Mouse (Mus musculus): ENCODE measurements around the gene Vps13a. TPM values are rescaled to one million over a fixed set of nuclear protein-coding genes. Genes with fewer than 3 reads are reported as not detected.
A peak's percentile ranks its signal among the peaks of the same experiment; 100 is the strongest.
"Not testable (repeated sequence)": the region's sequence is repeated elsewhere in the genome, so short reads cannot be mapped to it uniquely, and the experiment has no call there.

The Vps13a gene
- polyA plus RNA-seq, 1 experiment: 6.1 TPM

- 91% methylated on average over 3 of the region's 3 CpGs for WGBS
- no peak overlapping the region for H3K4me3 ChIP-seq (ENCODE audit: control insufficient read depth, insufficient read depth, low read length)
- H3K27me3 ChIP-seq (ENCODE audit: control insufficient read depth, insufficient read depth, low read length): no peaks in the 10 kb centered on the region
- no peak for DNase-seq
- H3K27ac ChIP-seq (ENCODE audit: control insufficient read depth, insufficient read depth, low read length): no peak overlapping the region
- H3K36me3 ChIP-seq (ENCODE audit: control insufficient read depth, insufficient read depth, low read length): no peaks in the 10 kb centered on the region
- H3K4me1 ChIP-seq (replicated peaks; ENCODE audit: control insufficient read depth, insufficient read depth, low read length): peaks cover 14% of the 10 kb centered on the region
- no peak for TF ChIP-seq CTCF (IDR thresholded peaks at IDR 0.05; ENCODE audit: borderline replicate concordance, control insufficient read depth, extremely low read depth, insufficient read depth, low read length, poor library complexity)
- TF ChIP-seq POLR2A (IDR thresholded peaks at IDR 0.05; ENCODE audit: control insufficient read depth, extremely low read depth, insufficient read depth, low read length, poor library complexity): no peak
Observed at GRCm38 (mm10) chr19:16777901-16778300, 2.8 kb downstream of the Vps13a start.

- H3K4me3 ChIP-seq (ENCODE audit: control insufficient read depth, insufficient read depth, low read length); H3K27me3 ChIP-seq (ENCODE audit: control insufficient read depth, insufficient read depth, low read length): not testable (repeated sequence)
Observed at GRCm38 (mm10) chr19:16777391-16777790, 3.3 kb downstream of the Vps13a start.

GRCm38 (mm10) chr19:16773237-16774016 is 7.3 kb downstream of the Vps13a start:
- Histone ChIP-seq H3K4me1 (replicated peaks; ENCODE audit: control insufficient read depth, insufficient read depth, low read length) (peaks cover 5% of the 10 kb centered on the region), H3K4me3 (ENCODE audit: control insufficient read depth, insufficient read depth, low read length) (peak overlapping the region; percentile 28; the same call in 1 of the 2 replicates), H3K27ac (ENCODE audit: control insufficient read depth, insufficient read depth, low read length) (peak overlapping the region; percentile 70), H3K27me3 (ENCODE audit: control insufficient read depth, insufficient read depth, low read length) (no peaks in the 10 kb centered on the region), H3K36me3 (ENCODE audit: control insufficient read depth, insufficient read depth, low read length) (no peaks in the 10 kb centered on the region)
- DNase-seq: peak; percentile 28
- TF ChIP-seq CTCF (IDR thresholded peaks at IDR 0.05; ENCODE audit: borderline replicate concordance, control insufficient read depth, extremely low read depth, insufficient read depth, low read length, poor library complexity) (no peak), POLR2A (IDR thresholded peaks at IDR 0.05; ENCODE audit: control insufficient read depth, extremely low read depth, insufficient read depth, low read length, poor library complexity) (no peak)
- 23% methylated on average over 11 of the region's 11 CpGs for WGBS

More at GRCm38 (mm10) chr19:16777391-16777790, 3.3 kb downstream of the Vps13a start:
- DNase-seq; H3K36me3 ChIP-seq (ENCODE audit: control insufficient read depth, insufficient read depth, low read length); H3K27ac ChIP-seq (ENCODE audit: control insufficient read depth, insufficient read depth, low read length): not testable (repeated sequence)
- H3K4me1 ChIP-seq (replicated peaks; ENCODE audit: control insufficient read depth, insufficient read depth, low read length): peaks cover 14% of the 10 kb centered on the region

DNA sequence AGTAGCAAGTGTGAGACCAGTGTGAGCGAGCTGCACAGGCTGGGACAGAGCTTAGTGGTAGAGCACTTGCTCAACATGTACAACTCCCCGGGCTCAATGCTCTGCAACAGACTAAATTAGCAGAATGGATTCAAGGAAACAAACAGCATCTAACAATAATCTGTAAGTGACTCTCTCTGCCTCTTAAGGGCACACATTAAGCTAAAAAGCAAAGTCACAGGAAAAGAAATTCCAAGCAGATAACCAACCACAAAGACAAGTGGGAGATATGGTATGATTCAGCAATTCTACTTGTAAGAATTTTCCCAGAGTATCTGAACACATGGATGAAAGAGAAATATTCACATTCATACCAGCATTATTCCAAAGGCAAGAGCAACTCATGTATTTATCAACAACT is 13.3 kb downstream of the Vps13a start:
- Histone ChIP-seq H3K36me3 (ENCODE audit: control insufficient read depth, insufficient read depth, low read length) (no peaks in the 10 kb centered on the region), H3K4me3 (ENCODE audit: control insufficient read depth, insufficient read depth, low read length) (no peak overlapping the region), H3K4me1 (replicated peaks; ENCODE audit: control insufficient read depth, insufficient read depth, low read length) (no peaks in the 10 kb centered on the region), H3K27ac (ENCODE audit: control insufficient read depth, insufficient read depth, low read length) (no peak overlapping the region), H3K27me3 (ENCODE audit: control insufficient read depth, insufficient read depth, low read length) (no peaks in the 10 kb centered on the region)
- 55% methylated on average over 2 of the region's 2 CpGs for WGBS
- TF ChIP-seq POLR2A (IDR thresholded peaks at IDR 0.05; ENCODE audit: control insufficient read depth, extremely low read depth, insufficient read depth, low read length, poor library complexity) (no peak), CTCF (IDR thresholded peaks at IDR 0.05; ENCODE audit: borderline replicate concordance, control insufficient read depth, extremely low read depth, insufficient read depth, low read length, poor library complexity) (no peak)
- DNase-seq: no peak

DNA sequence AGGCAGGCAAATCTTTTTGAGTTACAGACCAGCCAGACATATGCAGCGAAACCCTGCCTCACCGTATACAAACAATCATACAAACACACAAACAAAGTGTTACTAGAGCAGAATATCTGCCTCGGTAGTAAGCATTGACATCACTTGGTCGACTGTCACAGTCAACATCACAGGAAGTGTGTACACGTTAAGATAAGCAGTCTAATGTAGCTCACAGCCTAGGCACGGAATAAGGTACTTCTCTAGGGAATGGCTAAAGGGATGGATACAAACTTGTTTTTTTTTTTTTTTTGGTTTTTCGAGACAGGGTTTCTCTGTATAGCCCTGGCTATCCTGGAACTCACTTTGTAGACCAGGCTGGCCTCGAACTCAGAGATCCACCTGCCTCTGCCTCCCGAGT is 23.3 kb downstream of the Vps13a start:
- H3K4me1 ChIP-seq (replicated peaks; ENCODE audit: control insufficient read depth, insufficient read depth, low read length); H3K27me3 ChIP-seq (ENCODE audit: control insufficient read depth, insufficient read depth, low read length); H3K4me3 ChIP-seq (ENCODE audit: control insufficient read depth, insufficient read depth, low read length); DNase-seq; H3K36me3 ChIP-seq (ENCODE audit: control insufficient read depth, insufficient read depth, low read length); H3K27ac ChIP-seq (ENCODE audit: control insufficient read depth, insufficient read depth, low read length): not testable (repeated sequence)
- WGBS: 93% methylated on average over 9 of the region's 9 CpGs

- Histone ChIP-seq H3K4me3 (ENCODE audit: control insufficient read depth, insufficient read depth, low read length) (no peak overlapping the region), H3K4me1 (replicated peaks; ENCODE audit: control insufficient read depth, insufficient read depth, low read length) (no peaks in the 10 kb centered on the region), H3K27me3 (ENCODE audit: control insufficient read depth, insufficient read depth, low read length) (no peaks in the 10 kb centered on the region), H3K36me3 (ENCODE audit: control insufficient read depth, insufficient read depth, low read length) (no peaks in the 10 kb centered on the region; the same call in 1 of the 2 replicates), H3K27ac (ENCODE audit: control insufficient read depth, insufficient read depth, low read length) (no peak overlapping the region)
- TF ChIP-seq CTCF (IDR thresholded peaks at IDR 0.05; ENCODE audit: borderline replicate concordance, control insufficient read depth, extremely low read depth, insufficient read depth, low read length, poor library complexity) (no peak), POLR2A (IDR thresholded peaks at IDR 0.05; ENCODE audit: control insufficient read depth, extremely low read depth, insufficient read depth, low read length, poor library complexity) (no peak)
- no peak for DNase-seq
Observed at GRCm38 (mm10) chr19:16755854-16756253, 24.9 kb downstream of the Vps13a start.

DNA sequence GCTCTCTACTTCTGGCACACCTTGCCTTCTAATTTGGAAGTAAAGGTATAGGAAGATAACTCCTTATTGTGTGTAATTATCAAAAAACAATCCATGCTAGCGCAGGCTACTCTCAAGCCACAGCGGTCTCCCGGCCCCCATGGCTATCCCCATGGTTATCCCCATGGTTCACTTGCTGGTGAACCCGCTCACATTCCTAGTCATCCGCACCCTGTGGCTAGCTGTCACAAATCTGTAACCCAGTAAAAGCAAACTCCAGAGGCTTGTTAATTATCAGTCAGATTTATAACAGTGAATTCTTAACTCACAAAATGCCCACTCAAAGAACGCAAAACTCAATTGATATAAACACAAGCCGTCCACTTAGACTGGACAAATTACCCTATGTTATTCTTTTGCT is 25.5 kb downstream of the Vps13a start:
- no peak overlapping the region for H3K27ac ChIP-seq (ENCODE audit: control insufficient read depth, insufficient read depth, low read length)
- TF ChIP-seq POLR2A (IDR thresholded peaks at IDR 0.05; ENCODE audit: control insufficient read depth, extremely low read depth, insufficient read depth, low read length, poor library complexity) (no peak), CTCF (IDR thresholded peaks at IDR 0.05; ENCODE audit: borderline replicate concordance, control insufficient read depth, extremely low read depth, insufficient read depth, low read length, poor library complexity) (no peak)
- no peaks in the 10 kb centered on the region for H3K4me1 ChIP-seq (replicated peaks; ENCODE audit: control insufficient read depth, insufficient read depth, low read length)
- DNase-seq: no peak
- H3K36me3 ChIP-seq (ENCODE audit: control insufficient read depth, insufficient read depth, low read length): no peaks in the 10 kb centered on the region; the same call in 1 of the 2 replicates
- WGBS: 98% methylated on average over 7 of the region's 7 CpGs
- no peaks in the 10 kb centered on the region for H3K27me3 ChIP-seq (ENCODE audit: control insufficient read depth, insufficient read depth, low read length)
- H3K4me3 ChIP-seq (ENCODE audit: control insufficient read depth, insufficient read depth, low read length): no peak overlapping the region
